Mouse (Mus musculus): ENCODE results near the gene Matk.
A peak's percentile ranks its signal among the peaks of the same experiment; 100 is the strongest.

- peak; percentile 20 for TF ChIP-seq CTCF (IDR thresholded peaks at IDR 0.05; ENCODE audit: low read depth, low read length)
- no peak for TF ChIP-seq GATA1 (IDR thresholded peaks at IDR 0.05; ENCODE audit: borderline replicate concordance, low read length)
These were observed 42.6 kb upstream of the Matk start for GRCm38 (mm10) chr10:81210154-81210553.
